14 mouse cellular contexts compared by ENCODE assay signal in genomic region chr3:22008432-22008831, GRCm38 (mm10).
"Had no signal": no experiment of that assay in that cellular context is flagged by ENCODE, and none has a peak within 500 bp of the region (broad histone marks: within the 10 kb centered on the region; RNA-seq: fewer than 3 reads in every experiment).

No protein-coding gene starts in this region.

- DNase-seq: layer of hippocampus, adult 9-11 months; layer of hippocampus, postnatal 36 days; lung, adult 18-20 months; lung, postnatal 4 days; retina, postnatal 1 day; right cerebral cortex, postnatal 4 days; thymus, postnatal 36 days had no signal

- H3K9me3 ChIP-seq: kidney, embryonic 15.5 days; limb, embryonic 15.5 days; megakaryocyte, embryonic 14.5 days; midbrain, embryonic 15.5 days; neural tube, embryonic 13.5 days had no signal

- H3K36me3 ChIP-seq: kidney, embryonic 15.5 days; limb, embryonic 15.5 days; midbrain, embryonic 15.5 days; neural tube, embryonic 13.5 days had no signal

- ATAC-seq: midbrain, embryonic 15.5 days had no signal

- H3K9ac ChIP-seq: kidney, embryonic 15.5 days; limb, embryonic 15.5 days; liver, embryonic 14.5 days; midbrain, embryonic 15.5 days; neural tube, embryonic 13.5 days had no signal

- H3K4me2 ChIP-seq: kidney, embryonic 15.5 days; limb, embryonic 15.5 days; midbrain, embryonic 11.5 days; midbrain, embryonic 15.5 days; neural tube, embryonic 13.5 days had no signal

- H3K4me3 ChIP-seq: kidney, embryonic 15.5 days; limb, embryonic 15.5 days; megakaryocyte, embryonic 14.5 days; midbrain, embryonic 15.5 days; neural tube, embryonic 13.5 days had no signal

- H3K27me3 ChIP-seq: kidney, embryonic 15.5 days; limb, embryonic 15.5 days; megakaryocyte, embryonic 14.5 days; midbrain, embryonic 15.5 days; neural tube, embryonic 13.5 days had no signal

- H3K27ac ChIP-seq: kidney, embryonic 15.5 days; limb, embryonic 15.5 days; liver, embryonic 14.5 days; midbrain, embryonic 15.5 days; neural tube, embryonic 13.5 days had no signal

- H3K4me1 ChIP-seq: kidney, embryonic 15.5 days; limb, embryonic 15.5 days; midbrain, embryonic 15.5 days; neural tube, embryonic 13.5 days had no signal
